In genomic region chr2:28242222-28242543, GRCm38 (mm10) we compare ENCODE assay signal across 15 mouse cellular contexts. TPM values are rescaled to one million over a fixed set of nuclear protein-coding genes. Genes with fewer than 3 reads are reported as not detected.
DNase-seq lines count a peak whose midpoint lies in the region; ATAC-seq and TF ChIP-seq lines count a peak whose summit lies in the region.
"Had no signal": no experiment of that assay in that cellular context is flagged by ENCODE, and none has a peak within 500 bp of the region (broad histone marks: within the 10 kb centered on the region; RNA-seq: fewer than 3 reads in every experiment).

No protein-coding gene starts in this region.

- no peak for ATAC-seq in kidney, postnatal 0 days (replicated peaks; ENCODE audit: low FRiP score, low read depth)
- no peak for ATAC-seq in limb, embryonic 11.5 days (ENCODE audit: insufficient number of reproducible peaks, low FRiP score, low TSS enrichment, low read depth)

- no peaks in the 10 kb centered on the region for H3K27me3 ChIP-seq in kidney, postnatal 0 days (ENCODE audit: insufficient read depth, low read length)
- no peaks in the 10 kb centered on the region for H3K27me3 ChIP-seq in limb, embryonic 11.5 days (ENCODE audit: control insufficient read depth, insufficient read depth, low read length)
- H3K27me3 ChIP-seq: embryonic facial prominence, embryonic 15.5 days; limb, embryonic 15.5 days had no signal

- no peaks in the 10 kb centered on the region for H3K4me1 ChIP-seq in kidney, postnatal 0 days (replicated peaks; ENCODE audit: insufficient read depth, low read length)
- H3K4me1 ChIP-seq in limb, embryonic 11.5 days (ENCODE audit: control insufficient read depth, insufficient read depth, low read length): no peaks in the 10 kb centered on the region

- 0 out of 2 replicates have a peak overlapping the region, but pooled peaks have one; percentile 8 for H3K4me2 ChIP-seq in kidney, postnatal 0 days (ENCODE audit: low read length)
- H3K4me2 ChIP-seq in limb, embryonic 11.5 days (ENCODE audit: low read depth, severe bottlenecking): no peak overlapping the region
- H3K4me2 ChIP-seq: embryonic facial prominence, embryonic 15.5 days; hindbrain, embryonic 13.5 days; limb, embryonic 15.5 days had no signal

- no peak for DNase-seq in kidney, postnatal 0 days (ENCODE audit: low spot score)
- DNase-seq in kidney, adult 9 months: no peak
- peak; percentile 11 for DNase-seq in thymus, postnatal 4 days
- no peak for DNase-seq in thymus, postnatal 14 days
- peak; percentile 28 for DNase-seq in limb, embryonic 11.5 days (ENCODE audit: low spot score)
- DNase-seq in cerebellum, postnatal 4 days (ENCODE audit: low spot score in 2 of 2): no peak
- no peak for DNase-seq in left cerebral cortex, postnatal 10 days (ENCODE audit: extremely low spot score in 1 of 2, low spot score in 2 of 2)
- DNase-seq in yolk sac, embryonic 10.5 days (ENCODE audit: low spot score): no peak
- DNase-seq: cerebellum, adult 9-11 months; gastrocnemius, postnatal 36 days; right cerebral cortex, postnatal 14 days had no signal

- H3K27ac ChIP-seq in kidney, postnatal 0 days: no peak overlapping the region
- H3K27ac ChIP-seq in limb, embryonic 11.5 days (replicated peaks; ENCODE audit: low read depth, low read length): no peak overlapping the region
- H3K27ac ChIP-seq: embryonic facial prominence, embryonic 15.5 days; hindbrain, embryonic 13.5 days; limb, embryonic 15.5 days had no signal

- TF ChIP-seq CTCF in kidney, postnatal 0 days (IDR thresholded peaks at IDR 0.05; ENCODE audit: low read depth): no peak

- H3K4me3 ChIP-seq in kidney, postnatal 0 days (replicated peaks; ENCODE audit: low read depth, low read length): no peak overlapping the region
- no peak overlapping the region for H3K4me3 ChIP-seq in limb, embryonic 11.5 days (ENCODE audit: low read depth, low read length)
- H3K4me3 ChIP-seq: embryonic facial prominence, embryonic 15.5 days; hindbrain, embryonic 13.5 days; limb, embryonic 15.5 days; myocyte had no signal

- H3K36me3 ChIP-seq in kidney, postnatal 0 days (ENCODE audit: insufficient read depth, low read length): no peaks in the 10 kb centered on the region
- no peaks in the 10 kb centered on the region for H3K36me3 ChIP-seq in limb, embryonic 11.5 days (ENCODE audit: control insufficient read depth, insufficient read depth, low read length)
- H3K36me3 ChIP-seq: embryonic facial prominence, embryonic 15.5 days; hindbrain, embryonic 13.5 days; limb, embryonic 15.5 days had no signal

- intact Hi-C loops in left cerebral cortex, postnatal 10 days (cut with DNase I): no loop called here

- no peaks in the 10 kb centered on the region for H3K9me3 ChIP-seq in kidney, postnatal 0 days (replicated peaks; ENCODE audit: low read length)
- no peaks in the 10 kb centered on the region for H3K9me3 ChIP-seq in limb, embryonic 11.5 days (ENCODE audit: control insufficient read depth, low read length)
- H3K9me3 ChIP-seq: embryonic facial prominence, embryonic 15.5 days; hindbrain, embryonic 13.5 days; limb, embryonic 15.5 days had no signal

- WGBS in kidney, postnatal 0 days: 34% methylated on average over 5 of the region's 5 CpGs
- WGBS in limb, embryonic 11.5 days: 60% methylated on average over 5 of the region's 5 CpGs

- no peak overlapping the region for H3K9ac ChIP-seq in kidney, postnatal 0 days (ENCODE audit: low read depth, low read length)
- H3K9ac ChIP-seq in limb, embryonic 11.5 days (ENCODE audit: low read length): no peak overlapping the region
- H3K9ac ChIP-seq: embryonic facial prominence, embryonic 15.5 days; hindbrain, embryonic 13.5 days; limb, embryonic 15.5 days had no signal

RNA-seq across cellular contexts. Expression of gene Olfm1, which starts 49.4 kb away (rescaled TPM):
- polyA plus RNA-seq in kidney, postnatal 0 days (2015; fragmentation: Nextera tagmentation; extraction: Ambion mirVana): 12.0 and 13.8 TPM in 2 replicates
- polyA plus RNA-seq in limb, embryonic 11.5 days (2014; fragmentation: Nextera tagmentation; extraction: Ambion mirVana): 15.9 and 19.3 TPM in 2 replicates
- total RNA-seq in left cerebral cortex, postnatal 10 days (2021): 100 to 1,000 TPM; 821 to 879 TPM

Comparison
In these comparisons a context has a peak if more than half of its experiments do, and no peak if none do; other contexts are left out.
1. DNase-seq: peak in thymus, postnatal 4 days (single experiment) and limb, embryonic 11.5 days (single experiment); none in kidney, postnatal 0 days (single experiment), kidney, adult 9 months (single experiment), thymus, postnatal 14 days (single experiment), cerebellum, postnatal 4 days (0 of 2), left cerebral cortex, postnatal 10 days (0 of 2) and yolk sac, embryonic 10.5 days (single experiment).